Mouse (Mus musculus) neural tube, embryonic 15.5 days (tissue): ENCODE results near the gene Stap1. TPM values are rescaled to one million over a fixed set of nuclear protein-coding genes. Genes with fewer than 3 reads are reported as not detected.

ENCODE experiments used
- ATAC-seq: fragments of 200-750 bp; cut with Nextera tagmentation; 2 replicates; pipeline ENCODE4 v1.8.0; 2017; ENCODE audit warnings: mild to moderate bottlenecking, moderate TSS enrichment, moderate library complexity; ENCODE audit not compliant: low FRiP score
- H3K27ac ChIP-seq: fragments of 300-500 bp; sonication (generic); replicated peaks from 2 replicates; pipeline ENCODE4 v1.5.1; 2015; ENCODE audit warnings: mild to moderate bottlenecking, inconsistent platforms
- H3K27me3 ChIP-seq: fragments of 300-500 bp; sonication (generic); replicated peaks from 2 replicates; pipeline ENCODE4 v1.6.1; 2015; ENCODE audit warnings: inconsistent platforms
- H3K36me3 ChIP-seq: fragments of 300-500 bp; sonication (generic); 2 replicates; pipeline ENCODE4 v1.6.1; 2015; ENCODE audit warnings: inconsistent platforms
- H3K4me1 ChIP-seq: fragments of 300-500 bp; sonication (generic); 2 replicates; pipeline ENCODE4 v1.6.1; 2015; ENCODE audit warnings: inconsistent platforms
- H3K4me2 ChIP-seq: fragments of 300-500 bp; sonication (generic); 2 replicates; pipeline ENCODE4 v1.6.1; 2015; ENCODE audit warnings: inconsistent platforms, mild to moderate bottlenecking, moderate library complexity
- H3K4me3 ChIP-seq: fragments of 300-500 bp; sonication (generic); replicated peaks from 2 replicates; pipeline ENCODE4 v1.5.1; 2015; ENCODE audit warnings: mild to moderate bottlenecking, inconsistent platforms
- H3K9ac ChIP-seq: fragments of 300-500 bp; sonication (generic); replicated peaks from 2 replicates; pipeline ENCODE4 v1.6.1; 2015; ENCODE audit warnings: mild to moderate bottlenecking, inconsistent platforms
- H3K9me3 ChIP-seq: fragments of 300-500 bp; sonication (generic); replicated peaks from 2 replicates; pipeline ENCODE4 v1.6.1; 2016; ENCODE audit warnings: inconsistent platforms
- WGBS: fragments of 180-500 bp; shearing (Covaris S2); methylation state at CpG from one replicate; pipeline ENCODE4 v1.1.7; 2015; ENCODE audit warnings: mixed read lengths; 5-methylcytosine and 5-hydroxymethylcytosine counted together
- polyA plus RNA-seq: library from polyadenylated mRNA; unstranded; fragments of >200 nt; fragmentation: Nextera tagmentation; extraction: Ambion mirVana; gene quantifications from 2 replicates; pipeline ENCODE4 v1.2.1, GENCODE M21; 2015

The Stap1 gene
- 0.61 and 4.9 TPM in 2 replicates for polyA plus RNA-seq

GRCm38 (mm10) chr5:86071538-86071937 lies at the start of gene Stap1:
Gene Stap1 (plus strand): TSS chr5:86071746.
- ATAC-seq = no peak
- Histone ChIP-seq H3K4me1 (peaks cover 5% of the 10 kb centered on the region; the same call in 1 of the 2 replicates), H3K9ac (no peak within 1 kb of the TSS), H3K9me3 (no peaks in the 10 kb centered on the region), H3K36me3 (no peaks in the 10 kb centered on the region), H3K4me3 (no peak within 1 kb of the TSS), H3K4me2 (no peak within 1 kb of the TSS), H3K27ac (no peak within 1 kb of the TSS), H3K27me3 (no peaks in the 10 kb centered on the region)
- 84% methylated on average over 7 of the region's 7 CpGs for WGBS

- no peak for ATAC-seq
- Histone ChIP-seq H3K9me3 (no peaks in the 10 kb centered on the region), H3K4me1 (no peaks in the 10 kb centered on the region), H3K4me3 (no peak overlapping the region), H3K27ac (no peak overlapping the region), H3K27me3 (no peaks in the 10 kb centered on the region), H3K36me3 (peaks cover 40% of the 10 kb centered on the region), H3K4me2 (no peak overlapping the region), H3K9ac (no peak overlapping the region)
- 86% methylated on average over 2 of the region's 2 CpGs for WGBS
These were observed 41.7 kb upstream of the Stap1 start for GRCm38 (mm10) chr5:86029820-86030219.

GRCm38 (mm10) chr5:86063501-86063900 lies 8.0 kb upstream of the Stap1 start:
- no peak overlapping the region for H3K4me3 ChIP-seq
- no peaks in the 10 kb centered on the region for H3K27me3 ChIP-seq
- no peak for ATAC-seq
- whole genome bisulfite sequencing = 97% methylated on average over 1 of the region's 1 CpGs
- peaks cover 24% of the 10 kb centered on the region for H3K4me1 ChIP-seq
- no peak overlapping the region for H3K27ac ChIP-seq
- peak overlapping the region; percentile 81 for H3K4me2 ChIP-seq
- no peaks in the 10 kb centered on the region for H3K9me3 ChIP-seq
- H3K36me3 ChIP-seq = no peaks in the 10 kb centered on the region
- H3K9ac ChIP-seq = no peak overlapping the region

GRCm38 (mm10) chr5:86065101-86065875 lies 6.3 kb upstream of the Stap1 start, which contains the start of gene Cenpc1:
Gene Cenpc1 (minus strand): TSS chr5:86065583.
- no peaks in the 10 kb centered on the region for H3K36me3 ChIP-seq
- peak within 1 kb of the TSS; percentile 77 for H3K9ac ChIP-seq
- H3K9me3 ChIP-seq = no peaks in the 10 kb centered on the region
- peak within 1 kb of the TSS; percentile 81 for H3K4me2 ChIP-seq
- H3K27me3 ChIP-seq = no peaks in the 10 kb centered on the region
- WGBS = under 1% methylated on average over 60 of the region's 60 CpGs
- peak within 1 kb of the TSS; percentile 84 for H3K4me3 ChIP-seq
- peak; percentile 96 for ATAC-seq
- H3K27ac ChIP-seq = peak within 1 kb of the TSS; percentile 93
- H3K4me1 ChIP-seq = peaks cover 24% of the 10 kb centered on the region

- H3K9ac ChIP-seq = peak overlapping the region; percentile 41; the same call in 1 of the 2 replicates
- 1% methylated on average over 17 of the region's 17 CpGs for WGBS
- peaks cover 24% of the 10 kb centered on the region for H3K4me1 ChIP-seq
- peak overlapping the region; percentile 81 for H3K4me2 ChIP-seq
- no peaks in the 10 kb centered on the region for H3K36me3 ChIP-seq
- H3K27me3 ChIP-seq = no peaks in the 10 kb centered on the region
- H3K27ac ChIP-seq = peak overlapping the region; percentile 93
- no peaks in the 10 kb centered on the region for H3K9me3 ChIP-seq
- peak overlapping the region; percentile 84 for H3K4me3 ChIP-seq
- ATAC-seq = peak; percentile 47
These were observed 5.5 kb upstream of the Stap1 start for GRCm38 (mm10) chr5:86065876-86066550.

- Histone ChIP-seq H3K36me3 (no peaks in the 10 kb centered on the region), H3K4me1 (peaks cover 24% of the 10 kb centered on the region), H3K4me3 (peak overlapping the region; percentile 84), H3K9me3 (no peaks in the 10 kb centered on the region), H3K27me3 (no peaks in the 10 kb centered on the region), H3K9ac (0 out of 2 replicates have a peak overlapping the region, but pooled peaks have one; percentile 41), H3K4me2 (peak overlapping the region; percentile 81), H3K27ac (peak overlapping the region; percentile 93)
- WGBS = under 1% methylated on average over 17 of the region's 17 CpGs
- ATAC-seq = peak; percentile 45; the same call in 1 of the 2 replicates
These were observed 5.0 kb upstream of the Stap1 start for GRCm38 (mm10) chr5:86066551-86066929.

GRCm38 (mm10) chr5:86068451-86068850 lies 3.1 kb upstream of the Stap1 start:
- no peak overlapping the region for H3K27ac ChIP-seq
- no peaks in the 10 kb centered on the region for H3K36me3 ChIP-seq
- no peaks in the 10 kb centered on the region for H3K27me3 ChIP-seq
- peaks cover 21% of the 10 kb centered on the region for H3K4me1 ChIP-seq
- no peak overlapping the region for H3K4me3 ChIP-seq
- 85% methylated on average over 3 of the region's 3 CpGs for WGBS
- no peak overlapping the region for H3K4me2 ChIP-seq
- ATAC-seq = no peak
- H3K9me3 ChIP-seq = no peaks in the 10 kb centered on the region
- H3K9ac ChIP-seq = no peak overlapping the region

GRCm38 (mm10) chr5:86069121-86069520 lies 2.4 kb upstream of the Stap1 start:
- Histone ChIP-seq H3K27me3 (no peaks in the 10 kb centered on the region), H3K4me2 (no peak overlapping the region), H3K27ac (no peak overlapping the region), H3K4me3 (no peak overlapping the region), H3K4me1 (peaks cover 15% of the 10 kb centered on the region), H3K36me3 (no peaks in the 10 kb centered on the region), H3K9ac (no peak overlapping the region), H3K9me3 (no peaks in the 10 kb centered on the region)
- WGBS = 88% methylated on average over 6 of the region's 6 CpGs
- no peak for ATAC-seq

GRCm38 (mm10) chr5:86072756-86073386 lies 1.3 kb downstream of the Stap1 start:
- WGBS = 93% methylated on average over 4 of the region's 4 CpGs
- no peak overlapping the region for H3K4me2 ChIP-seq
- H3K9ac ChIP-seq = no peak overlapping the region

GRCm38 (mm10) chr5:86078720-86079334 lies 7.3 kb downstream of the Stap1 start:
- H3K4me3 ChIP-seq = no peak overlapping the region
- 81% methylated on average over 3 of the region's 3 CpGs for WGBS
- H3K9ac ChIP-seq = no peak overlapping the region
- H3K27me3 ChIP-seq = no peaks in the 10 kb centered on the region
- no peak for ATAC-seq
- no peaks in the 10 kb centered on the region for H3K9me3 ChIP-seq
- no peak overlapping the region for H3K27ac ChIP-seq
- no peak overlapping the region for H3K4me2 ChIP-seq
- H3K4me1 ChIP-seq = no peaks in the 10 kb centered on the region
- no peaks in the 10 kb centered on the region for H3K36me3 ChIP-seq

More at GRCm38 (mm10) chr5:86072756-86073386, 1.3 kb downstream of the Stap1 start:
- no peaks in the 10 kb centered on the region for H3K9me3 ChIP-seq
- no peak overlapping the region for H3K4me3 ChIP-seq
- no peaks in the 10 kb centered on the region for H3K36me3 ChIP-seq
- no peaks in the 10 kb centered on the region for H3K4me1 ChIP-seq
- no peak for ATAC-seq
- H3K27me3 ChIP-seq = no peaks in the 10 kb centered on the region
- no peak overlapping the region for H3K27ac ChIP-seq

- Histone ChIP-seq H3K4me2 (no peak overlapping the region), H3K27ac (no peak overlapping the region), H3K27me3 (no peaks in the 10 kb centered on the region), H3K4me1 (no peaks in the 10 kb centered on the region), H3K4me3 (no peak overlapping the region), H3K9me3 (no peaks in the 10 kb centered on the region), H3K9ac (no peak overlapping the region), H3K36me3 (no peaks in the 10 kb centered on the region)
- ATAC-seq = no peak
- 89% methylated on average over 6 of the region's 6 CpGs for WGBS
These were observed 12.4 kb downstream of the Stap1 start for GRCm38 (mm10) chr5:86083987-86084386.
